Mouse (Mus musculus) midbrain, embryonic 13.5 days (tissue): ENCODE measurements at regions not wholly inside any gene's neighbourhood (a gene's known extent, or its start where the extent isn't known, plus 50 kb on each side); places are given as distances from the start of the nearest gene placed in this dataset.
"Not testable (repeated sequence)": the region's sequence is repeated elsewhere in the genome, so short reads cannot be mapped to it uniquely, and the experiment has no call there.

ENCODE experiments used
- ATAC-seq: fragments of 200-750 bp; cut with Nextera tagmentation; 2 replicates; pipeline ENCODE4 v1.8.0; 2017; ENCODE audit warnings: mild to moderate bottlenecking, moderate TSS enrichment, moderate library complexity
- H3K27ac ChIP-seq: fragments of 300-500 bp; sonication (generic); 2 replicates; pipeline ENCODE4 v1.5.1; 2015; ENCODE audit warnings: inconsistent platforms, mild to moderate bottlenecking, moderate library complexity
- H3K27me3 ChIP-seq: fragments of 300-500 bp; sonication (generic); 2 replicates; pipeline ENCODE4 v1.6.1; 2015; ENCODE audit warnings: mild to moderate bottlenecking, inconsistent platforms
- H3K36me3 ChIP-seq: fragments of 300-500 bp; sonication (generic); 2 replicates; pipeline ENCODE4 v1.6.1; 2015; ENCODE audit warnings: mild to moderate bottlenecking, inconsistent platforms
- H3K4me1 ChIP-seq: fragments of 300-500 bp; sonication (generic); replicated peaks from 2 replicates; pipeline ENCODE4 v1.6.1; 2015; ENCODE audit warnings: inconsistent platforms
- H3K4me2 ChIP-seq: fragments of 300-500 bp; sonication (generic); replicated peaks from 2 replicates; pipeline ENCODE4 v1.6.1; 2015; ENCODE audit warnings: moderate library complexity, mild to moderate bottlenecking, inconsistent platforms
- H3K4me3 ChIP-seq: fragments of 300-500 bp; sonication (generic); replicated peaks from 2 replicates; pipeline ENCODE4 v1.5.1; 2015; ENCODE audit warnings: mild to moderate bottlenecking, inconsistent platforms
- H3K9ac ChIP-seq: fragments of 300-500 bp; sonication (generic); replicated peaks from 2 replicates; pipeline ENCODE4 v1.6.1; 2015; ENCODE audit warnings: mild to moderate bottlenecking, inconsistent platforms
- H3K9me3 ChIP-seq: fragments of 300-500 bp; sonication (generic); 2 replicates; pipeline ENCODE4 v1.6.1; 2016; ENCODE audit warnings: mild to moderate bottlenecking, inconsistent platforms
- WGBS: fragments of 180-500 bp; shearing (Covaris S2); methylation state at CpG from one replicate; pipeline ENCODE4 v1.1.7; 2015; 5-methylcytosine and 5-hydroxymethylcytosine counted together

- Histone ChIP-seq H3K4me1 (no peaks in the 10 kb centered on the region; the same call in 1 of the 2 replicates), H3K4me2 (no peak overlapping the region), H3K4me3 (no peak overlapping the region), H3K27me3 (no peaks in the 10 kb centered on the region), H3K9me3 (peaks cover 3% of the 10 kb centered on the region), H3K9ac (no peak overlapping the region), H3K36me3 (no peaks in the 10 kb centered on the region), H3K27ac (no peak overlapping the region)
- ATAC-seq = no peak
- WGBS = 86% methylated on average over 10 of the region's 10 CpGs
Observed at GRCm38 (mm10) chr17:27298351-27298750, 94.1 kb upstream of the Lemd2 start.

DNA sequence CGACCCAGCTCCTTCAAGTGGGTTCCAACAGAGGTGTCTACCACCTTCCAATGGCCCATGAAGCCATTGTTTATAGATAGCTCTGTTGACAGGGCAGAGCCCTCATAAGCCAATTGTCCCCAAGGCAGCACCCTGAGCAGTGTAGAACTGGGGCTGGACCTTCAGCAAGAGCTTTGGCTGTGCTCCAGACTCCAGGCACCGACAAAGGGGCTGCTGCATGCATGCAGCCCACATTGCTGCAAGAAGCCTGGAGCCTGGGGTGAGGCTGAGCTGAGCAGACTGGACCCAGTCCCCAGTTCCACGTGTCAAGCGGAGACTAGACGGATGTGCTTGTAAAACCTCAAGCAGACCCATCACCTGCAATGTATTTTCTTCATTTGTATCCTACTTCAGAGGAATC, 91.9 kb upstream of the Lemd2 start:
- Histone ChIP-seq H3K4me3 (no peak overlapping the region), H3K27me3 (no peaks in the 10 kb centered on the region), H3K9ac (no peak overlapping the region), H3K36me3 (no peaks in the 10 kb centered on the region), H3K4me1 (no peaks in the 10 kb centered on the region), H3K4me2 (no peak overlapping the region), H3K27ac (no peak overlapping the region), H3K9me3 (peaks cover 3% of the 10 kb centered on the region)
- no peak for ATAC-seq
- WGBS = 88% methylated on average over 5 of the region's 5 CpGs

DNA sequence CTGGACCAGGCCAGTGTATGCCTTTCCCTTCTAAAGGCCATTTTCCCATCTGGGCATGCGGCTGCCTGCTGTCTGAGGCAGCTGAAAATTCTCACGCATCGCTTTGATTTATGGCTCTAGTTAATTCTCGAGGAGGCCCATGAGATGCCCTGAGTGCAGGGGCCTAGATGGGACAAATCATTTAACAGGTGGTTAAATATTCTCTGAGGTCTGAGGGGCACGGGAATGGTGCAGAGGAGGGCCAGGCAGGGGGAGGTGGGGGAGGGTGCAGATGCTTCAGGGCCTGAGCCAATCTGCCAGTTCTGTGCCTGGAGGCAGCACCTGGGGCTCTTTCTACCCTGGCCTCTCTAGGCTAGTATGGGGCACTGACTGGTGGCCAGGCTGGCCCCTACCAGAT, 89.9 kb upstream of the Lemd2 start:
- Histone ChIP-seq H3K4me3 (no peak overlapping the region), H3K4me1 (no peaks in the 10 kb centered on the region), H3K36me3 (no peaks in the 10 kb centered on the region), H3K9me3 (peaks cover 8% of the 10 kb centered on the region), H3K27ac (no peak overlapping the region), H3K9ac (no peak overlapping the region), H3K27me3 (no peaks in the 10 kb centered on the region), H3K4me2 (no peak overlapping the region)
- 75% methylated on average over 5 of the region's 5 CpGs for WGBS
- no peak for ATAC-seq

GRCm38 (mm10) chr17:27293586-27294207, 89.4 kb upstream of the Lemd2 start:
- H3K9ac ChIP-seq = no peak overlapping the region
- WGBS = 80% methylated on average over 14 of the region's 14 CpGs
- no peak for ATAC-seq
- no peaks in the 10 kb centered on the region for H3K36me3 ChIP-seq
- no peak overlapping the region for H3K4me2 ChIP-seq
- H3K9me3 ChIP-seq = peaks cover 8% of the 10 kb centered on the region
- H3K27me3 ChIP-seq = no peaks in the 10 kb centered on the region
- no peak overlapping the region for H3K27ac ChIP-seq
- no peaks in the 10 kb centered on the region for H3K4me1 ChIP-seq
- H3K4me3 ChIP-seq = no peak overlapping the region

DNA sequence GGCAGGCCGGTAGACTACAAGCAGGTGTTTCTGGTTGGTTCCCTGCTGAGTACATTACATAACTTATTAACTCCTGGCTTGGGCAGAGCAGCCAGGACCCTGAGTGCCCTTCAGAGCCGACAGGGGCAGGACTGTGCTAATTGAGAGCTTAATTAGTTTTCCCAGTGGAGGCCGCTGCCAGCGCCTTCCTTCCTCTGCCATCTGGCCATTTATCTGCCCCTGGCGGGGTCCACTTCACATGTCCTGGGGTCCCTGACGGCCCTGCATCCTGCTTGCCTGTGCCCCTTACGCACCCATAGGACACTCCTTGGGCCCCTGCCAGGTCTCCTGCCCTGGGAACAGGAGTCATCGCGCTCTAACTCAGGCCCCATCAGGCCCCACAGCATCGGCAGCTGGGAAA, 87.4 kb upstream of the Lemd2 start:
- no peak overlapping the region for H3K4me2 ChIP-seq
- H3K27ac ChIP-seq = no peak overlapping the region
- no peak overlapping the region for H3K9ac ChIP-seq
- peaks cover 6% of the 10 kb centered on the region for H3K9me3 ChIP-seq
- ATAC-seq = no peak
- H3K36me3 ChIP-seq = no peaks in the 10 kb centered on the region
- no peaks in the 10 kb centered on the region for H3K4me1 ChIP-seq
- H3K4me3 ChIP-seq = no peak overlapping the region
- 80% methylated on average over 10 of the region's 10 CpGs for WGBS
- no peaks in the 10 kb centered on the region for H3K27me3 ChIP-seq

GRCm38 (mm10) chr17:27291176-27291575, 86.9 kb upstream of the Lemd2 start:
- Histone ChIP-seq H3K4me3 (no peak overlapping the region), H3K4me2 (no peak overlapping the region), H3K27me3 (no peaks in the 10 kb centered on the region), H3K4me1 (no peaks in the 10 kb centered on the region), H3K9me3 (peaks cover 4% of the 10 kb centered on the region), H3K9ac (no peak overlapping the region), H3K27ac (no peak overlapping the region), H3K36me3 (no peaks in the 10 kb centered on the region)
- WGBS = 90% methylated on average over 14 of the region's 14 CpGs
- ATAC-seq = no peak

GRCm38 (mm10) chr17:27290311-27290710, 86.0 kb upstream of the Lemd2 start:
- no peak overlapping the region for H3K27ac ChIP-seq
- 96% methylated on average over 16 of the region's 16 CpGs for WGBS

GRCm38 (mm10) chr17:27289804-27290203, 85.5 kb upstream of the Lemd2 start:
- H3K9me3 ChIP-seq, H3K4me2 ChIP-seq, H3K27ac ChIP-seq, H3K4me1 ChIP-seq, ATAC-seq, H3K27me3 ChIP-seq, H3K4me3 ChIP-seq, H3K36me3 ChIP-seq, H3K9ac ChIP-seq: not testable (repeated sequence)
- WGBS = 98% methylated on average over 14 of the region's 15 CpGs

More at GRCm38 (mm10) chr17:27290311-27290710, 86.0 kb upstream of the Lemd2 start:
- H3K4me2 ChIP-seq = no peak overlapping the region
- H3K4me3 ChIP-seq = no peak overlapping the region
- no peak for ATAC-seq
- no peaks in the 10 kb centered on the region for H3K4me1 ChIP-seq
- H3K36me3 ChIP-seq = no peaks in the 10 kb centered on the region
- peaks cover 4% of the 10 kb centered on the region; the same call in 1 of the 2 replicates for H3K9me3 ChIP-seq
- H3K9ac ChIP-seq = no peak overlapping the region
- H3K27me3 ChIP-seq = no peaks in the 10 kb centered on the region

DNA sequence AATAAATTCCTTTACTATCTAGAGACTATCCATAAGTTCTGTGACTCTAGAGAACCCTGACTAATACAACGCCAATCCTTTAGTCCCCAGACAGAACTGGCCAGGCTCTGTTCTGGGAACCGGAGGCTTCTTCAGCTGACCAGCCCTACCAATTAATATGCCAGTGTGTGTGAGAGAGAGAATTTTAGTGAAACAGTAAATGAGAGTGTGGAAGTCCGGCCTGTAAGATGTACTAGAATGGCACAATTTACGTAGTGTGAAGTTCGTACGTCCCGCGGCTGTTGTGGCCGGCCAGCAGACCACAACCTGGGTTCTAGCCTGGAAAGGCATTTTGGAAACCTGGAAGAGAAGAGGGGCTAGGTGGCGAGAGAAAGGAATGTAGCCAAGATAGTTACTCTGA, 83.7 kb upstream of the Lemd2 start:
- H3K36me3 ChIP-seq, H3K4me1 ChIP-seq, H3K27ac ChIP-seq, H3K27me3 ChIP-seq, H3K9ac ChIP-seq, ATAC-seq, H3K4me3 ChIP-seq, H3K4me2 ChIP-seq, H3K9me3 ChIP-seq: not testable (repeated sequence)
- WGBS = 96% methylated on average over 10 of the region's 10 CpGs

GRCm38 (mm10) chr17:27281241-27281640, 77.0 kb upstream of the Lemd2 start:
- no peak overlapping the region for H3K4me2 ChIP-seq
- 81% methylated on average over 9 of the region's 9 CpGs for WGBS
- no peak overlapping the region for H3K9ac ChIP-seq
- H3K27ac ChIP-seq = no peak overlapping the region
- no peak for ATAC-seq
- H3K4me1 ChIP-seq = no peaks in the 10 kb centered on the region
- peaks cover 26% of the 10 kb centered on the region for H3K9me3 ChIP-seq
- no peaks in the 10 kb centered on the region for H3K27me3 ChIP-seq
- H3K36me3 ChIP-seq = no peaks in the 10 kb centered on the region
- no peak overlapping the region for H3K4me3 ChIP-seq

DNA sequence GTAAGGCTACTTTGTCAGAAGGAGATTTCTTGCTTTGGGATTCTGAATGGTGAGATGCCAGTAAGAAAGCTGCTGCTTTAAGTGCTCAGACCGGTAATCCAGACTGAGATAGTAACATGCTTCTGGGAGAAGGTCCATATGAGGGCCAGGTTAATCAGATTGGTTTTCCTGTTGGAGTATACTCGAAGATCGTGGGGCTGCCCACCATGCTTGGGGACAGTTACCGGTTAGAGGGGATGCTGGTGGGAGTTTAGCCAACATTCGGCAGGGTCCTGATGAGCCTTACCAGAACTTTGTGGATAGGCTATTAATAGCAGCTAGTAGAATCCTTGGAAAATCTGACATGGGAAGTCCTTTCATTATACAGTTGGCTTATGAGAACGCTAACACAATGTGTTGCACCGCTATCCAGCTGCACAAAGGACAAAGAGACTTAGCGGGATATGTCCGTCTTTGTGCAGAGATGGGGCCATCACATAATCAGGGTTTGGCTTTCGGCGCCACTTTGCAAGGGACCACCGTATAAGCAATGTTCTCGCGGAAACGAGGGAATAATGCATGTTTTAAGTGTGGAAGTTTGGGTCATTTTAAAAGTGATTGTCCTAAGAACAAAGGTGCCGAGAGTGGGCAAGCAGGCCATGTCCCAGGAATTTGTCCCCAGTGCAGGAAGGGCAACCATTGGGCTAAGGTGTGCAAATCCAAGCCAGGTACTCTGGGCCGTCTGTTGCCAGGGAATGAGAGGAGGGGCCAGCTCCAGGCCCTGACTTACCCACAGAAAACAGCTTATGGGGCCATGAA, 75.4 kb upstream of the Lemd2 start:
- not testable (repeated sequence) for H3K27me3 ChIP-seq, H3K36me3 ChIP-seq, H3K27ac ChIP-seq, H3K9ac ChIP-seq, ATAC-seq, H3K4me1 ChIP-seq, H3K4me3 ChIP-seq, H3K4me2 ChIP-seq
- WGBS = 95% methylated on average over 17 of the region's 17 CpGs
- H3K9me3 ChIP-seq = peaks cover 31% of the 10 kb centered on the region

DNA sequence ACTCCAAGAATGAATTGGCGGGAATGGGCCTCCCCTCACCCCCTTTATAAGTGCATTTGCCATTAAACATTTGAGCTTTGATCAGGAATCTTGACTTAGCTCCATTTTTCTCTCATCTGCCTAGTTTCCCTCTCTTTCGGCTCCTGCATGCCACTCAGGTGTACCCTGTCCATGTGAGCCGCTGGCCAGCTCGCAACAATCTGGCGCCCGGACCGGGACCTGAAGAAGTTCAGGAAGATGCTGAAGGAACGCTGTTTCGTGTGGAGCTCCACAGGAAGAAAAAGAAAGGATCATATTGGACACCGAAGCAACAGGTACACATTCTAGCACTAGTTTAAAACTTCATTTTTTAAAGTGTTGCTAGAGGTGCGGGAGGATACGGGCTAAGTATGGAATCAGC, 73.5 kb upstream of the Lemd2 start:
- not testable (repeated sequence) for H3K4me1 ChIP-seq, H3K27ac ChIP-seq, H3K36me3 ChIP-seq, H3K9ac ChIP-seq, H3K4me2 ChIP-seq, ATAC-seq, H3K27me3 ChIP-seq, H3K4me3 ChIP-seq
- peaks cover 31% of the 10 kb centered on the region for H3K9me3 ChIP-seq
- WGBS = 95% methylated on average over 12 of the region's 12 CpGs

DNA sequence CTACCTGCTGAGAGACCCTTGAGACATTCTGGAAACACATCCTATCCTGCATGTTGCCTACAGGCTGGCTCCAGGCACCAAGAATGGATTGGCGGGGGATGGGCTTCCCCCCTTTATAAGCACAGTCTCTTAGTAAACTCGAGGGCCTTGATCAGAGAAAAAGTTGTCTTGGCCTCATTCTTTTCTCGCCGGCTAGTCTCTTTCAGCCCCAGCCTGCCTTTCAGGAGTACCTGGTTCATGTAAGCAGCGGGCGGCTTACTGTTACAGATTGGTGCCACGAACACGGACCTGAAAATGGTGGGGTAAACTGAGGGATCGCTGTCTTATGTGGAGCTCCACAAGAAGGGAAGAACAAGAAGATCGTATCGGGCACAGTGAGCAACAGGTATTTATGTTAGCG, 67.5 kb upstream of the Lemd2 start:
- H3K4me2 ChIP-seq, H3K4me3 ChIP-seq, H3K36me3 ChIP-seq, H3K27ac ChIP-seq, ATAC-seq, H3K9ac ChIP-seq, H3K27me3 ChIP-seq, H3K4me1 ChIP-seq, H3K9me3 ChIP-seq: not testable (repeated sequence)
- 90% methylated on average over 12 of the region's 12 CpGs for WGBS
